Mouse (Mus musculus) olfactory bulb, adult 2 months (tissue): ENCODE data around the gene Bpifa1. TPM values are rescaled to one million over a fixed set of nuclear protein-coding genes. Genes with fewer than 3 reads are reported as not detected.
"Not testable (repeated sequence)": the region's sequence is repeated elsewhere in the genome, so short reads cannot be mapped to it uniquely, and the experiment has no call there.

ENCODE experiments used
- H3K27ac ChIP-seq: fragments of 200-500 bp; 2 replicates; pipeline ENCODE4 v1.5.1; 2012; ENCODE audit warnings: low read depth, low read length; ENCODE audit not compliant: insufficient read depth
- H3K4me1 ChIP-seq: fragments of 200-500 bp; 2 replicates; pipeline ENCODE4 v1.6.1; 2012; ENCODE audit warnings: low read length; ENCODE audit not compliant: control insufficient read depth, insufficient read depth
- H3K4me3 ChIP-seq: fragments of 200-500 bp; 2 replicates; pipeline ENCODE4 v1.5.1; 2012; ENCODE audit warnings: mild to moderate bottlenecking, low read depth, low read length, moderate library complexity; ENCODE audit not compliant: insufficient read depth
- CTCF ChIP-seq: fragments of 200-500 bp; IDR thresholded peaks from 2 replicates; pipeline ENCODE4 v1.5.1; 2012; ENCODE audit warnings: low read depth, mild to moderate bottlenecking, low read length, moderate library complexity; ENCODE audit not compliant: insufficient read depth
- POLR2A ChIP-seq: fragments of 200-500 bp; IDR thresholded peaks from 2 replicates; pipeline ENCODE4 v1.6.1; 2012; ENCODE audit warnings: mild to moderate bottlenecking, low read depth, low read length, moderate library complexity; ENCODE audit not compliant: insufficient read depth
- WGBS: fragments of 180-500 bp; shearing (Covaris S2); methylation state at CpG from one replicate; pipeline ENCODE4 v1.1.7; 2018; 5-methylcytosine and 5-hydroxymethylcytosine counted together
- polyA plus RNA-seq: library from polyadenylated mRNA; stranded (reverse); fragments of >200 nt; gene quantifications from 2 replicates; pipeline ENCODE4 v1.2.4, GENCODE M21; 2012; ENCODE audit warnings: low replicate concordance; ENCODE audit not compliant: missing spikeins, insufficient read depth, insufficient read length

Gene Bpifa1
- polyA plus RNA-seq, 1 experiment: not detected

DNA sequence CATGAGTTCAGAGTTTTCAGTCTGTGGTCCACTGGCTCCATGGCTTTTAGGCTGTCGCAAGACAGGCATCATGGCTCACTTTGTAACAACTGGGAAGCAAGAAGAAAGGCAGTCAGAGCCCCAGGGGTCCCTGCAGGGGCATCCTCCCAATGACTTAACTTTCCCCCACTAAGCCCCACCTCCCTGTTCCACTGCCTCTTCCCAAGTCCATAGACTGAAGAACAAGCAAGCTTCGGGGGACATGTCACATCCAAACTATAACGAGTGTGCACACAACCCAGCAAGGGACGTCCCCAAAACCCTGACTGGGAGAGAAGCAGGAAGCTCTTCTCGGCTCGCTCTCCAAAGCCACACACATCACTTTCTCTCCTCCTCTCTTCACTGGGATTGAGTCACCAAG is 28.9 kb downstream of the Bpifa1 start:
- TF ChIP-seq POLR2A (no peak), CTCF (no peak)
- Histone ChIP-seq H3K4me3 (no peak overlapping the region), H3K27ac (no peak overlapping the region), H3K4me1 (no peaks in the 10 kb centered on the region)
- WGBS: 56% methylated on average over 6 of the region's 6 CpGs

DNA sequence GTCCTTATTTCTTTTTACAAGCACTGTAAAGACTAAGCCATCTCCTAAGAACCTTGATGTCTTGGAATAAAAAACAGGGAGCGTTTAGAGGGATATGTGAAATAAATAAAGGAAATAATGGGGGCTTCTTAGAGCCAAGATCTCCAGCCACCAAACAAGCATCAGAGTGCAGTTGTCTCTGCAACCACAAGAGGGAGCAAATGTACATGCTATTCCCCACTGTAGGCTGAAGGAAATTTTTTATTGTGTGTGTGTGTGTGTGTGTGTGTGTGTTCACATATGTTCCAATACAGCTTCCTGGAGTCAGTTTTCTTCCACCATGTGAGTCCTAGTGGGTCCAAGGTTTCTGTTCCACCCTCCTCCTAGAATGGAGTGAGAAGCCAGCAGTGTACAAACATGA is 30.6 kb downstream of the Bpifa1 start:
- TF ChIP-seq CTCF (no peak), POLR2A (no peak)
- Histone ChIP-seq H3K27ac (no peak overlapping the region), H3K4me1 (no peaks in the 10 kb centered on the region), H3K4me3 (no peak overlapping the region)
- WGBS: 51% methylated on average over 1 of the region's 1 CpGs

GRCm38 (mm10) chr2:154181900-154182299 is 39.2 kb downstream of the Bpifa1 start:
- not testable (repeated sequence) for H3K4me3 ChIP-seq, H3K27ac ChIP-seq, H3K4me1 ChIP-seq
- 88% methylated on average over 7 of the region's 7 CpGs for WGBS

DNA sequence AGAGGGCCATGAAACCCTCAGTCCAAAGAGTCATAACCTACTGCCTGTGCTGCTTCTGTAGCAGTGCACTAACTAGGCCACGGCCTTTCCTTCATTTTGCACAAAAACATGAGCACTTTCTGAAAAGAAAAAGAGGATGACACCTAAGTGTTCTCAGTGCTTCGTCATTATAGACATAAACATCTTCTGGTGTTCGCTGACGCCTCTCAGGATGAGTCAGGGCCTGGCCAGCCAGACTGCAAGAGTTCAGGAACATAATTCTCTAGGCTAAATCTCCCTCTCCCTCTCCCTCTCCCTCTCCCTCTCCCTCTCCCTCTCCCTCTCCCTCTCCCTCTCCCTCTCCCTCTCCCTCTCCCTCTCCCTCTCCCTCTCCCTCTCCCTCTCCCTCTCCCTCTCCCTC is 40.4 kb downstream of the Bpifa1 start:
- 81% methylated on average over 4 of the region's 4 CpGs for WGBS
- not testable (repeated sequence) for H3K4me1 ChIP-seq, H3K4me3 ChIP-seq, H3K27ac ChIP-seq

DNA sequence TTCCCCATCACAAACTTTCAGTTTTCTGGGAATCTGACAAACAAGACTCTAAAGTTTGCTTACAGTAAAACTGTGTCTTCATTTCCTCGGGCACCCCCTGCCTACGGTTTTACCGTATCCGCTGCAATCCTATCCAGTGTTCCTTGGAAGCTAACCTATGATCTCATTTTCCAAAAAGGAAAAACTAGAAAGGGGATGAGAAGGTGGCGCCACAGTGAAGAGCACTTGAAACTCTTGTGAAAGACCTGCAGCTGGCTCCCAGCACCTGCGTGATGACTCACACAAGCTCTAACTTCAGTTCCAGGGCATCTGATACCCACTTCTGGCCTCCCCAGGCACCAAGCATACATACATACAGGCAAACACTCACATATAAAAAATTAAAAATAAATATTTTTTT is 42.6 kb downstream of the Bpifa1 start:
- TF ChIP-seq POLR2A: no peak
- TF ChIP-seq CTCF: no peak
- no peak overlapping the region for H3K4me3 ChIP-seq
- no peak overlapping the region for H3K27ac ChIP-seq
- 81% methylated on average over 6 of the region's 6 CpGs for WGBS
- H3K4me1 ChIP-seq: no peaks in the 10 kb centered on the region

DNA sequence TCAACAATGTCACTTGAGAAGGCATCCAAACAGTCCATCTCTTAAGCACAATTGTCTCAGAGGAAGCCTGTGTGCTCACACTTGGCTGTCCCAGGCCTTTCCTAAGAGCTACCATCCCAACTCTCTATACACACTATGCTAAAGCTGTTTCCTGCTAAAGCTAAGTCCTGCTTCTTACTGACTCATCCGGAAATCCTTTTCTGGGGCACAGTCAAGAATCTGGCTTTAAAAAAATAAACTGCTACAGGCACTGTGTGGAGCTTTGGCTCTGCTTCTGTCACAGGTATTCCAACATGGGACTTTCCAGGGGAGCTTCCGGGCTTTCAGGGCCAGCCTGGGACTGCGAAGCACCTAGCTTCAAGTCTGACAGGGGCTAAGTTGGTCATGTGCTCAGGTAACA is 43.1 kb downstream of the Bpifa1 start:
- Histone ChIP-seq H3K27ac (no peak overlapping the region), H3K4me1 (no peaks in the 10 kb centered on the region), H3K4me3 (no peak overlapping the region)
- TF ChIP-seq CTCF: no peak
- TF ChIP-seq POLR2A: no peak
- WGBS: 77% methylated on average over 3 of the region's 3 CpGs

- no peak overlapping the region for H3K4me3 ChIP-seq
- H3K4me1 ChIP-seq: no peaks in the 10 kb centered on the region
- H3K27ac ChIP-seq: no peak overlapping the region
- WGBS: 54% methylated on average over 5 of the region's 5 CpGs
- TF ChIP-seq CTCF (no peak), POLR2A (no peak)
Observed at GRCm38 (mm10) chr2:154187468-154187867, 44.8 kb downstream of the Bpifa1 start.

DNA sequence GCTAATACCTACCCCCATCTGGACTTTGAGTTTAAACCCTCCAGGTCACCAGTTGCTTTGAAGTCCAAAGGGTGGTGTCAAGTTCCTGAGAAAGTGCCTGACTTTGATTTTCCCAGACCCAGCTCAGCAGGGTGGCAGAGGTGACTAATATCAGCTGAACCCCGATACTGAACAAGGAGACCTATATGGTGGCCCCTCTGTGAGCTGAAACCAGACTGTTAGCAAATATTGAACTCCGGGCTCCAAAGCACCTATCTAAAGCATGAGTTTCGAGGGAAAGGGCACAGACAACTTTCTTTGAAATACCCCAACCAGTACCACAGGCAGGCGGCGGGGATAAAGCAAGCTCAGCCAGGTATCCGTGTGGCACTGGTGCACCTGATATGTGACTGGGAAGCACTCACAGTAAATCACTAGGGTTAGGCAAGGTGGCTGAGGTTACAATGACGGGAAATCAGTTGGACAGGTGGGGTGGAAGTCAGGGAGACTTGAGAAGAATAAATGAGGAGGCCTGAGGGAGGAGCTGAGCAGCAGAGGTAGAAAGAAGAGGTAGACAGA is 47.3 kb downstream of the Bpifa1 start:
- H3K4me3 ChIP-seq: no peak overlapping the region

GRCm38 (mm10) chr2:154190546-154191258 is 48.0 kb downstream of the Bpifa1 start, which contains the start of gene Bpifb1:
Gene Bpifb1, plus strand, starts transcription at chr2:154190818.
- Histone ChIP-seq H3K27ac (no peak within 1 kb of the TSS), H3K4me1 (no peaks in the 10 kb centered on the region), H3K4me3 (no peak within 1 kb of the TSS)
- 91% methylated on average over 11 of the region's 11 CpGs for WGBS
- TF ChIP-seq CTCF: no peak
- TF ChIP-seq POLR2A: no peak

More for the DNA sequence above, 47.3 kb downstream of the Bpifa1 start:
- H3K4me1 ChIP-seq: no peaks in the 10 kb centered on the region
- TF ChIP-seq POLR2A (no peak), CTCF (no peak)
- WGBS: 87% methylated on average over 7 of the region's 7 CpGs
- H3K27ac ChIP-seq: no peak overlapping the region

GRCm38 (mm10) chr2:154192141-154192540 is 49.5 kb downstream of the Bpifa1 start:
- Histone ChIP-seq H3K4me1 (no peaks in the 10 kb centered on the region), H3K27ac (no peak overlapping the region)
- 73% methylated on average over 2 of the region's 2 CpGs for whole genome bisulfite sequencing

More at GRCm38 (mm10) chr2:154192141-154192540, 49.5 kb downstream of the Bpifa1 start:
- no peak for TF ChIP-seq POLR2A
- no peak for TF ChIP-seq CTCF
- H3K4me3 ChIP-seq: no peak overlapping the region
